Mouse (Mus musculus) midbrain, postnatal 0 days (tissue): ENCODE results near the gene Catsperg1. TPM values are rescaled to one million over a fixed set of nuclear protein-coding genes. Genes with fewer than 3 reads are reported as not detected.

Experiments used
- ATAC-seq: fragments of 200-750 bp; cut with Nextera tagmentation; 2 replicates; pipeline ENCODE4 v1.8.0; 2017; ENCODE audit warnings: moderate number of reproducible peaks, mild to moderate bottlenecking, moderate TSS enrichment, moderate library complexity; ENCODE audit not compliant: low FRiP score
- DNase-seq: peaks from one replicate; pipeline ENCODE4 v3.0.0-alpha.2; 2015; ENCODE audit warnings: low spot score
- H3K27ac ChIP-seq: fragments of 300-500 bp; sonication (generic); 2 replicates; pipeline ENCODE4 v1.5.1; 2014; ENCODE audit warnings: low read depth, mild to moderate bottlenecking, low read length, mixed read lengths
- H3K27me3 ChIP-seq: fragments of 300-500 bp; sonication (generic); 2 replicates; pipeline ENCODE4 v1.6.1; 2014; ENCODE audit warnings: low read length, control low read depth, mixed read lengths; ENCODE audit not compliant: insufficient read depth
- H3K36me3 ChIP-seq: fragments of 300-500 bp; sonication (generic); 2 replicates; pipeline ENCODE4 v1.6.1; 2014; ENCODE audit warnings: low read length, control low read depth, mixed read lengths; ENCODE audit not compliant: insufficient read depth
- H3K4me1 ChIP-seq: fragments of 300-500 bp; sonication (generic); 2 replicates; pipeline ENCODE4 v1.6.1; 2014; ENCODE audit warnings: mild to moderate bottlenecking, control low read depth, antibody characterized with exemption, low read length, mixed read lengths; ENCODE audit not compliant: insufficient read depth
- H3K4me2 ChIP-seq: fragments of 300-500 bp; sonication (generic); 2 replicates; pipeline ENCODE4 v1.6.1; 2014; ENCODE audit warnings: low read depth, mild to moderate bottlenecking, low read length, mixed read lengths; ENCODE audit not compliant: poor library complexity, severe bottlenecking
- H3K4me3 ChIP-seq: fragments of 300-500 bp; sonication (generic); 2 replicates; pipeline ENCODE4 v1.5.1; 2014; ENCODE audit warnings: low read depth, mild to moderate bottlenecking, low read length, moderate library complexity
- H3K9ac ChIP-seq: fragments of 300-500 bp; sonication (generic); replicated peaks from 2 replicates; pipeline ENCODE4 v1.6.1; 2014; ENCODE audit warnings: mild to moderate bottlenecking, low read length, moderate library complexity, mixed read lengths; ENCODE audit not compliant: poor library complexity, severe bottlenecking
- H3K9me3 ChIP-seq: fragments of 300-500 bp; sonication (generic); 2 replicates; pipeline ENCODE4 v1.6.1; 2016; ENCODE audit warnings: low read length, control low read depth
- CTCF ChIP-seq: IDR thresholded peaks from 2 replicates; pipeline ENCODE4 v1.5.1; 2016; ENCODE audit warnings: antibody characterized with exemption, mild to moderate bottlenecking
- WGBS: fragments of 180-500 bp; shearing (Covaris S2); extraction: QIAGEN DNeasy Blood & Tissue Kit; methylation state at CpG from one replicate; pipeline ENCODE4 v1.1.7; 2014; 5-methylcytosine and 5-hydroxymethylcytosine counted together
- polyA plus RNA-seq: library from polyadenylated mRNA; unstranded; fragments of >200 nt; fragmentation: Nextera tagmentation; extraction: Ambion mirVana; gene quantifications from 2 replicates; pipeline ENCODE4 v1.2.1, GENCODE M21; 2015
- total RNA-seq: library from RNA; depleted of rRNA; stranded (reverse); fragments of >200 nt; gene quantifications from 2 replicates; pipeline ENCODE4 v1.2.3, GENCODE M21; 2014

Catsperg1 gene
- total and polyA plus RNA-seq, 2 experiments from 2014 or later, result 2.9 to 3.2 TPM

- no peak for ATAC-seq
- Histone ChIP-seq H3K27ac (no peak overlapping the region), H3K9ac (no peak overlapping the region), H3K4me1 (no peaks in the 10 kb centered on the region), H3K4me3 (no peak overlapping the region), H3K36me3 (peaks cover 13% of the 10 kb centered on the region), H3K4me2 (no peak overlapping the region), H3K27me3 (peaks cover 9% of the 10 kb centered on the region; the same call in 1 of the 2 replicates), H3K9me3 (no peaks in the 10 kb centered on the region)
- DNase-seq, result no peak
- no peak for TF ChIP-seq CTCF
- 89% methylated on average over 3 of the region's 3 CpGs for WGBS
Measured at GRCm38 (mm10) chr7:29251166-29251565, 37.3 kb upstream of the Catsperg1 start.

DNA sequence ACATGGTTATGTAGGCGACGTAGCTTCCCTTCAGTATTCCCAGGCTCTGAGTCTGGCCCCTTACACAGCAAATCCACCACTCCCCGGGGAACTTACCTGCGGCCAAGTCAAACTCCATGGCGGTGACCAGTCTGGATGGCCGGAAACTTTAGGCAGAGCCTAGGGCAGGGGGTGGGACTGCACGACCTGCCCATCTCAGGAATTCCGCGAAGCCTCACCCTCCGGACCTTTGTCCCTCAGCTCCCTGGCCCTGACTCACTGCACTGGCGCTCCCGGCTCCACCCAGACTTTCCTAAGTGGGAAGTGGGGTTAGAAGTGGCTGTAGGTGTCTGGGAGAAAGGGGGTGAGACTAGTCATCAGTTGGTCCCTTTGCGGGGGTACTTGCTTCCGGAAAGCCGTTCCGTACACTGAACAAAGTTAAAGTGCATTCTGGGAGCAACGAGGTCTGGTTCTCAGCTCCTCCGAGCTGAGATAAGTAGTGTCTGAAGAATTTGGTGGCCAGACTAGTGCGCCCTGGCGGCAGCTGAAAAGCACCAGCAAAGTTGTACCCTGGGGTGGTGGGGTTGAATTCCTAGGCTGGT, 34.5 kb upstream of the Catsperg1 start, which contains the start of gene 2200002D01Rik:
Gene 2200002D01Rik (minus strand): TSS at position 206 of the 581 bp plus-strand sequence.
- Histone ChIP-seq H3K27ac (no peak within 1 kb of the TSS), H3K4me3 (no peak within 1 kb of the TSS), H3K27me3 (peaks cover 9% of the 10 kb centered on the region; the same call in 1 of the 2 replicates), H3K4me2 (peak within 1 kb of the TSS; percentile 32), H3K9me3 (no peaks in the 10 kb centered on the region), H3K4me1 (no peaks in the 10 kb centered on the region), H3K36me3 (peaks cover 19% of the 10 kb centered on the region), H3K9ac (no peak within 1 kb of the TSS)
- TF ChIP-seq CTCF, result no peak; the same call in 1 of the 2 replicates
- ATAC-seq (no peak), DNase-seq (no peak)
- WGBS, result 20% methylated on average over 20 of the region's 20 CpGs

DNA sequence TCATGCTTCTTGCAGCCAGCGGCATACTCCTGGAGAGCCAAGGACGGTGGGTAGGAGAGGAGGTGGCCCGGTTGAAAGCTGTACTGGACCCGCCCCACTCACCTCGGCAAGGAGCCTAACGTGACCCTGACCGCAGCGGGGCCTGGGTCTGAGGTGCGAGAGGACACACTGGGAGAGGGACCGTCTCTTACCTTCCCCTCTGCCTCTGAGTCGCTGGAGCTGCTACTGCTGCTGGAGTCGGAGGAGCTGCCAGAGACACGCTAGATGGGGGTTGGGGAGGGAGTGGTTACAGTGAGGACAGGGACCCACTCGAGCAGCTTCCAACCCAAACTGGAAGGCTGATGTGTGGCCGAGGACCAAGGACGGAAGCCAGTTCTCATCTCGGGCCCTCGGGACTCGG, 33.9 kb upstream of the Catsperg1 start:
- Histone ChIP-seq H3K4me1 (no peaks in the 10 kb centered on the region), H3K4me2 (peak overlapping the region; percentile 32), H3K27me3 (peaks cover 9% of the 10 kb centered on the region; the same call in 1 of the 2 replicates), H3K9me3 (no peaks in the 10 kb centered on the region), H3K36me3 (peaks cover 19% of the 10 kb centered on the region), H3K9ac (no peak overlapping the region), H3K27ac (no peak overlapping the region), H3K4me3 (no peak overlapping the region)
- ATAC-seq (no peak), DNase-seq (no peak)
- TF ChIP-seq CTCF, result no peak
- 18% methylated on average over 18 of the region's 19 CpGs for WGBS

GRCm38 (mm10) chr7:29247314-29247700, 33.5 kb upstream of the Catsperg1 start:
- H3K4me1 ChIP-seq, result no peaks in the 10 kb centered on the region
- H3K9ac ChIP-seq, result no peak overlapping the region
- TF ChIP-seq CTCF, result peak; percentile 89
- no peak overlapping the region for H3K27ac ChIP-seq
- H3K27me3 ChIP-seq, result peaks cover 9% of the 10 kb centered on the region; the same call in 1 of the 2 replicates
- DNase-seq, result peak; percentile 53
- H3K4me2 ChIP-seq, result peak overlapping the region; percentile 32
- no peak overlapping the region for H3K4me3 ChIP-seq
- peaks cover 19% of the 10 kb centered on the region for H3K36me3 ChIP-seq
- WGBS, result 30% methylated on average over 16 of the region's 16 CpGs
- no peaks in the 10 kb centered on the region for H3K9me3 ChIP-seq
- ATAC-seq, result no peak

- no peak overlapping the region for H3K4me3 ChIP-seq
- ATAC-seq (no peak), DNase-seq (no peak)
- no peaks in the 10 kb centered on the region for H3K4me1 ChIP-seq
- H3K9me3 ChIP-seq, result no peaks in the 10 kb centered on the region
- H3K9ac ChIP-seq, result no peak overlapping the region
- 88% methylated on average over 21 of the region's 21 CpGs for WGBS
- peaks cover 9% of the 10 kb centered on the region; the same call in 1 of the 2 replicates for H3K27me3 ChIP-seq
- H3K36me3 ChIP-seq, result peaks cover 19% of the 10 kb centered on the region
- H3K4me2 ChIP-seq, result no peak overlapping the region
- TF ChIP-seq CTCF, result no peak
- no peak overlapping the region for H3K27ac ChIP-seq
Measured at GRCm38 (mm10) chr7:29246619-29247313, 32.9 kb upstream of the Catsperg1 start.

- no peak overlapping the region for H3K4me2 ChIP-seq
- ATAC-seq (no peak), DNase-seq (no peak)
- no peak overlapping the region for H3K9ac ChIP-seq
- H3K27me3 ChIP-seq, result peaks cover 9% of the 10 kb centered on the region; the same call in 1 of the 2 replicates
- H3K4me3 ChIP-seq, result no peak overlapping the region
- 80% methylated on average over 5 of the region's 5 CpGs for WGBS
- H3K4me1 ChIP-seq, result no peaks in the 10 kb centered on the region
- no peak for TF ChIP-seq CTCF
- H3K27ac ChIP-seq, result no peak overlapping the region
- peaks cover 19% of the 10 kb centered on the region for H3K36me3 ChIP-seq
- H3K9me3 ChIP-seq, result no peaks in the 10 kb centered on the region
Measured at GRCm38 (mm10) chr7:29246015-29246414, 32.2 kb upstream of the Catsperg1 start.
